Mouse (Mus musculus): ENCODE results near the gene Cmbl. TPM values are rescaled to one million over a fixed set of nuclear protein-coding genes. Genes with fewer than 3 reads are reported as not detected.

Gene Cmbl
- polyA plus RNA-seq, 1 experiment from 2014 or later, result 12.4 TPM

GRCm38 (mm10) chr15:31629556-31629955 lies 64.4 kb downstream of the Cmbl start:
- Histone ChIP-seq H3K4me1 (ENCODE audit: control insufficient read depth in 2 of 2, insufficient read depth in 2 of 2, low read length in 2 of 2) (peaks cover 0 to 4% of the 10 kb centered on the region in 2 experiments; a peak in 1 of 4 replicates), H3K27ac (replicated peaks in 1 of 2; ENCODE audit: control insufficient read depth in 1 of 2, insufficient read depth in 1 of 2, low read depth in 2 of 2, low read length in 2 of 2) (no peak overlapping the region), H3K36me3 (ENCODE audit: control insufficient read depth, insufficient read depth, low read length) (no peaks in the 10 kb centered on the region), H3K9ac (ENCODE audit: low read length) (no peak overlapping the region), H3K27me3 (ENCODE audit: control insufficient read depth, insufficient read depth, low read length) (no peaks in the 10 kb centered on the region), H3K4me2 (ENCODE audit: low read length) (no peak overlapping the region), H3K9me3 (ENCODE audit: control insufficient read depth, low read length) (no peaks in the 10 kb centered on the region), H3K4me3 (ENCODE audit: control insufficient read depth in 1 of 2, insufficient read depth in 1 of 2, low read depth in 1 of 2, low read length in 2 of 2) (no peak overlapping the region)
- 88% methylated on average over 3 of the region's 3 CpGs for WGBS
- ATAC-seq (ENCODE audit: insufficient number of reproducible peaks, insufficient read depth, low FRiP score, low read depth), result no peak

DNA sequence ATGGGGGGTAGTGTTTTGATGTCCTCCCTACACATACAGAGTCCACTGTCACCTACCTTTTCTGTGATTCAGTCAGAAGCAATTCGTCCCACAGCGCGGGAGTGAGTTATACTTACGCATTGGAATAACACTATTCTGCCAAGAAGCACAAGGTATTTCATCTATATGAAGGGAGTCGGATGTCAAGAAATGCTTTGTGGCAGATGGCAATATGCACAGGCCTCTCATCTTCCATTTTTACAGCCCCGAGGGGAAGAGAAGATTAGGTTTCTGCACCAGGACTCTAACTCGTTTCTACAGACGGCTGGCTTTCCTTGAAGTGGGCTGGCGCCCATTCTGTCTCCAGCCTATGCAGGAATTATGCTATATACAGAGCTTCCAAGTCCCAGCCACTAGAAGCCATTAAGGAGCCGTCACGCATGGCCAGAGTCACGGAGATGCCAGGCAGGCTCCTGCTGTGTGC lies 66.2 kb downstream of the Cmbl start:
- Histone ChIP-seq H3K4me1 (ENCODE audit: control insufficient read depth in 2 of 2, insufficient read depth in 2 of 2, low read length in 2 of 2) (peaks cover 0 to 4% of the 10 kb centered on the region in 2 experiments; a peak in 1 of 4 replicates), H3K27ac (replicated peaks in 1 of 2; ENCODE audit: control insufficient read depth in 1 of 2, insufficient read depth in 1 of 2, low read depth in 2 of 2, low read length in 2 of 2) (no peak overlapping the region), H3K4me3 (ENCODE audit: control insufficient read depth in 1 of 2, insufficient read depth in 1 of 2, low read depth in 1 of 2, low read length in 2 of 2) (no peak overlapping the region), H3K36me3 (ENCODE audit: control insufficient read depth, insufficient read depth, low read length) (no peaks in the 10 kb centered on the region), H3K9ac (ENCODE audit: low read length) (no peak overlapping the region), H3K9me3 (ENCODE audit: control insufficient read depth, low read length) (no peaks in the 10 kb centered on the region), H3K27me3 (ENCODE audit: control insufficient read depth, insufficient read depth, low read length) (no peaks in the 10 kb centered on the region), H3K4me2 (ENCODE audit: low read length) (no peak overlapping the region)
- 86% methylated on average over 12 of the region's 12 CpGs for WGBS
- ATAC-seq (ENCODE audit: insufficient number of reproducible peaks, insufficient read depth, low FRiP score, low read depth), result no peak

DNA sequence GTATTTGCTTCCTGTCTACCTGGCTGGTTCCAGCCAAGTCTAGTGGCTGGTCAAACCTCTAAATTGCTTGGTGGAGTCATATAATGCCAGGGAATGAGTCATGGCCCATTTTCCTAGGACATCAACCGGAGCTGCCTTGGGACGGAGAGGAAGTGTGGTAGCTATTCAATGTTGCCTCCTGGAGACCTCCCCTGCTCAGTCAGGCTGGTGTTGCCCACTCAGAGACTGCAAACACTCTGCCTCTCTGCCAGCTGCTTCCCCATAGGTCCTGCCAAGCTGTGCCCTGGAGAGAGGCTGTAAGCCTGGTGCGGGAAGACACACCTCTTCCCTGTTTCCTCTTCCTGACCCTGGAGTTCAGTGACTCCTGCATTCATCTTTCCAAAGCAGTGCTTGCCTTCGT lies 67.3 kb downstream of the Cmbl start:
- WGBS, result 69% methylated on average over 4 of the region's 4 CpGs

DNA sequence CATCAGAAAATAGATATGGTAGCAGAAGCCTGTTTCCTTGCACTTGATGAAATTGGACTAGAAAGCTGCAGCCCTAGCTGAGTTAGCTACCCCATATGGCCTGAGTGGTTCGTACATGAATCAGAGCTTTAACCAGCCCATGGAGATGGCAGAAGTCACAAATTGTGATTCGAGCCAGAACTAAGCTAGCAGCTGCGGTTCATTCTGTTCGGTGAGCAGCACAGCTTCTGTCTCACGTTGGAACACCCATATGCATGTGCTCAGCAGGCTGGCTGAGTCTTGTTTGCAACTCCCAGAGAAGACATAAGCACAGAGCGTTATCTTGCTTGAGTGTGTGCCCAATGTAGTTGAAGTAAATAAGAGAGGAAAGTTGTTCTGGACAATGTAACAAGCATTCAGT lies 69.4 kb downstream of the Cmbl start:
- ATAC-seq (ENCODE audit: insufficient number of reproducible peaks, insufficient read depth, low FRiP score, low read depth), result no peak
- 78% methylated on average over 6 of the region's 6 CpGs for WGBS
- Histone ChIP-seq H3K9ac (ENCODE audit: low read length) (no peak overlapping the region), H3K4me3 (ENCODE audit: control insufficient read depth in 1 of 2, insufficient read depth in 1 of 2, low read depth in 1 of 2, low read length in 2 of 2) (no peak overlapping the region), H3K9me3 (ENCODE audit: control insufficient read depth, low read length) (no peaks in the 10 kb centered on the region), H3K27ac (replicated peaks in 1 of 2; ENCODE audit: control insufficient read depth in 1 of 2, insufficient read depth in 1 of 2, low read depth in 2 of 2, low read length in 2 of 2) (no peak overlapping the region), H3K4me2 (ENCODE audit: low read length) (no peak overlapping the region), H3K27me3 (ENCODE audit: control insufficient read depth, insufficient read depth, low read length) (no peaks in the 10 kb centered on the region), H3K4me1 (ENCODE audit: control insufficient read depth in 2 of 2, insufficient read depth in 2 of 2, low read length in 2 of 2) (peaks cover 0 to 4% of the 10 kb centered on the region in 2 experiments; a peak in 1 of 4 replicates), H3K36me3 (ENCODE audit: control insufficient read depth, insufficient read depth, low read length) (no peaks in the 10 kb centered on the region)

More for the DNA sequence above, 67.3 kb downstream of the Cmbl start:
- H3K27ac ChIP-seq (replicated peaks in 1 of 2; ENCODE audit: control insufficient read depth in 1 of 2, insufficient read depth in 1 of 2, low read depth in 2 of 2, low read length in 2 of 2), result no peak overlapping the region
- no peak overlapping the region for H3K9ac ChIP-seq (ENCODE audit: low read length)
- no peak for ATAC-seq (ENCODE audit: insufficient number of reproducible peaks, insufficient read depth, low FRiP score, low read depth)
- H3K36me3 ChIP-seq (ENCODE audit: control insufficient read depth, insufficient read depth, low read length), result no peaks in the 10 kb centered on the region
- H3K4me3 ChIP-seq (ENCODE audit: control insufficient read depth in 1 of 2, insufficient read depth in 1 of 2, low read depth in 1 of 2, low read length in 2 of 2), result no peak overlapping the region
- no peaks in the 10 kb centered on the region for H3K27me3 ChIP-seq (ENCODE audit: control insufficient read depth, insufficient read depth, low read length)
- H3K9me3 ChIP-seq (ENCODE audit: control insufficient read depth, low read length), result no peaks in the 10 kb centered on the region
- peaks cover 0 to 4% of the 10 kb centered on the region in 2 experiments; a peak in 1 of 4 replicates for H3K4me1 ChIP-seq (ENCODE audit: control insufficient read depth in 2 of 2, insufficient read depth in 2 of 2, low read length in 2 of 2)
- no peak overlapping the region for H3K4me2 ChIP-seq (ENCODE audit: low read length)

DNA sequence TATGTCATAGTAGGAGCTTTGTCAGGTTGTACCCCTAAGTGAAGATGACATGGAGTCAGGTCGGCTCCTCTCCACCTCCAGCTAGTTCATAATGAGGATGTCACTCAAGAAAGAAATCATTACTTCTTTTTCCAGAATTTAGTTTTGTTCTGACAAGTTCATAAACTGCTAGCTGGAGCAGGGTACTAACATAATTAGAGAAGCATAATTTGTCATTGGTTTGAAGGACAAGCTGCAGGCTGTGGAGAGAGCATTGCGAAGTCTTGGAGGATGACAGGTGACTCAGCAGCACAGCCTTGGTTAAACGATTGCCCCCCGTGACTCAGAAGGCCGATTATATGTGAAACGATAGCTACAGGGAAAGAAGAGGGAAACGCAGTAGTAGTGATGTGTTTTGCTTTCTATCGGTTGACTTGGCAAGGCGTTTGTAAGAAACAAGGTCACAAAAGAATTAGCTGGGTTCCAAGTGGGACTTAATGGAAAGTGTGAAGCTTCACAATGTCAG lies 71.0 kb downstream of the Cmbl start:
- Histone ChIP-seq H3K4me2 (ENCODE audit: low read length) (no peak overlapping the region), H3K27me3 (ENCODE audit: control insufficient read depth, insufficient read depth, low read length) (no peaks in the 10 kb centered on the region), H3K4me3 (ENCODE audit: control insufficient read depth in 1 of 2, insufficient read depth in 1 of 2, low read depth in 1 of 2, low read length in 2 of 2) (no peak overlapping the region), H3K27ac (replicated peaks in 1 of 2; ENCODE audit: control insufficient read depth in 1 of 2, insufficient read depth in 1 of 2, low read depth in 2 of 2, low read length in 2 of 2) (no peak overlapping the region), H3K9ac (ENCODE audit: low read length) (no peak overlapping the region), H3K36me3 (ENCODE audit: control insufficient read depth, insufficient read depth, low read length) (no peaks in the 10 kb centered on the region), H3K4me1 (ENCODE audit: control insufficient read depth in 2 of 2, insufficient read depth in 2 of 2, low read length in 2 of 2) (peaks cover 0 to 4% of the 10 kb centered on the region in 2 experiments; a peak in 1 of 4 replicates), H3K9me3 (ENCODE audit: control insufficient read depth, low read length) (no peaks in the 10 kb centered on the region)
- ATAC-seq (ENCODE audit: insufficient number of reproducible peaks, insufficient read depth, low FRiP score, low read depth), result no peak
- WGBS, result 78% methylated on average over 9 of the region's 9 CpGs

Other genes starting within 250 kb of the Cmbl start
- gene Ankrd33b, start 197.7 kb upstream of the Cmbl start, polyA plus RNA-seq (2014; fragmentation: Nextera tagmentation; extraction: Ambion mirVana), result 2.9 and 3.2 TPM in 2 replicates
- gene Ropn1l, start 111.7 kb upstream of the Cmbl start, polyA plus RNA-seq (2014; fragmentation: Nextera tagmentation; extraction: Ambion mirVana), result 2.1 and 2.6 TPM in 2 replicates
- 37.6 and 40.7 TPM in 2 replicates for gene March6, start 34.3 kb upstream of the Cmbl start, polyA plus RNA-seq (2014; fragmentation: Nextera tagmentation; extraction: Ambion mirVana)
- 358 and 365 TPM in 2 replicates for gene Cct5, start 36.4 kb downstream of the Cmbl start, polyA plus RNA-seq (2014; fragmentation: Nextera tagmentation; extraction: Ambion mirVana)
- gene Fam173b, start 36.5 kb downstream of the Cmbl start, polyA plus RNA-seq (2014; fragmentation: Nextera tagmentation; extraction: Ambion mirVana), result 13.7 and 16.6 TPM in 2 replicates